In genomic region chr3:58657356-58657755, GRCm38 (mm10) we compare ENCODE assay signal across 8 mouse cellular contexts. TPM values are rescaled to one million over a fixed set of nuclear protein-coding genes. Genes with fewer than 3 reads are reported as not detected.
A peak's percentile ranks its signal among the peaks of the same experiment; 100 is the strongest.
DNase-seq lines count a peak whose midpoint lies in the region; ATAC-seq and TF ChIP-seq lines count a peak whose summit lies in the region.

No protein-coding gene starts in this region.

- DNase-seq in forebrain, postnatal 0 days: peak; percentile 12
- peak; percentile 15 to 46 for DNase-seq in urinary bladder, postnatal 36 days (ENCODE audit: low spot score in 2 of 2)
- DNase-seq in urinary bladder, adult 2 months (ENCODE audit: low spot score): no peak
- peak; percentile 65 for DNase-seq in gastrocnemius, postnatal 10 days
- peak; percentile 59 for DNase-seq in lung, postnatal 0 days (ENCODE audit: low spot score)
- peak; percentile 67 to 85 for DNase-seq in spleen, postnatal 4 days (ENCODE audit: low spot score in 2 of 2)
- no peak for DNase-seq in layer of hippocampus, adult 8-10 months (ENCODE audit: low spot score in 2 of 2)

- ATAC-seq in forebrain, postnatal 0 days: no peak
- ATAC-seq in forebrain, embryonic 15.5 days (replicated peaks): no peak
- ATAC-seq in lung, postnatal 0 days: no peak

- no peaks in the 10 kb centered on the region for H3K27me3 ChIP-seq in forebrain, postnatal 0 days (ENCODE audit: insufficient read depth, low read length)
- H3K27me3 ChIP-seq in forebrain, embryonic 15.5 days: no peaks in the 10 kb centered on the region
- no peaks in the 10 kb centered on the region for H3K27me3 ChIP-seq in lung, postnatal 0 days (replicated peaks; ENCODE audit: insufficient read depth, low read length)

- H3K36me3 ChIP-seq in forebrain, postnatal 0 days (ENCODE audit: insufficient read depth): no peaks in the 10 kb centered on the region
- H3K36me3 ChIP-seq in forebrain, embryonic 15.5 days: no peaks in the 10 kb centered on the region
- no peaks in the 10 kb centered on the region for H3K36me3 ChIP-seq in lung, postnatal 0 days (ENCODE audit: insufficient read depth, low read length)

- no peak for TF ChIP-seq EP300 in lung, postnatal 0 days (IDR thresholded peaks at IDR 0.05)

- no peak; the same call in 1 of the 2 replicates for TF ChIP-seq CTCF in forebrain, postnatal 0 days (IDR thresholded peaks at IDR 0.05; ENCODE audit: low read depth)
- TF ChIP-seq CTCF in lung, postnatal 0 days (IDR thresholded peaks at IDR 0.05): peak; percentile 64

- WGBS in forebrain, postnatal 0 days: 36% methylated on average over 2 of the region's 2 CpGs
- WGBS in forebrain, embryonic 15.5 days: 39% methylated on average over 2 of the region's 2 CpGs
- WGBS in lung, postnatal 0 days: 23% methylated on average over 2 of the region's 2 CpGs

- no peak overlapping the region for H3K4me3 ChIP-seq in forebrain, postnatal 0 days (ENCODE audit: low read depth, low read length)
- H3K4me3 ChIP-seq in forebrain, embryonic 15.5 days: no peak overlapping the region
- no peak overlapping the region for H3K4me3 ChIP-seq in lung, postnatal 0 days (ENCODE audit: low read depth, low read length)

- no peak overlapping the region for H3K9ac ChIP-seq in forebrain, postnatal 0 days
- no peak overlapping the region for H3K9ac ChIP-seq in forebrain, embryonic 15.5 days (replicated peaks)
- H3K9ac ChIP-seq in lung, postnatal 0 days (replicated peaks; ENCODE audit: low read depth): no peak overlapping the region

- no peaks in the 10 kb centered on the region for H3K4me1 ChIP-seq in forebrain, postnatal 0 days (ENCODE audit: insufficient read depth)
- no peaks in the 10 kb centered on the region for H3K4me1 ChIP-seq in forebrain, embryonic 15.5 days
- no peaks in the 10 kb centered on the region for H3K4me1 ChIP-seq in lung, postnatal 0 days (ENCODE audit: insufficient read depth, low read depth, low read length)

- no peaks in the 10 kb centered on the region for H3K9me3 ChIP-seq in forebrain, postnatal 0 days (ENCODE audit: low read length)
- H3K9me3 ChIP-seq in forebrain, embryonic 15.5 days: no peaks in the 10 kb centered on the region
- H3K9me3 ChIP-seq in lung, postnatal 0 days (ENCODE audit: low read length): no peaks in the 10 kb centered on the region

- no peak overlapping the region for H3K4me2 ChIP-seq in forebrain, postnatal 0 days (ENCODE audit: low read depth)
- no peak overlapping the region for H3K4me2 ChIP-seq in forebrain, embryonic 15.5 days (replicated peaks)
- no peak overlapping the region for H3K4me2 ChIP-seq in lung, postnatal 0 days (replicated peaks; ENCODE audit: low read depth, low read length)

- H3K27ac ChIP-seq in forebrain, postnatal 0 days (ENCODE audit: low read depth, low read length): no peak overlapping the region
- no peak overlapping the region for H3K27ac ChIP-seq in forebrain, embryonic 15.5 days (replicated peaks)
- H3K27ac ChIP-seq in lung, postnatal 0 days (ENCODE audit: low read length): no peak overlapping the region

RNA-seq across cellular contexts. Expression of gene Erich6, which starts 20.3 kb away (rescaled TPM):
- 0.29 and 0.92 TPM in 2 replicates for total RNA-seq in forebrain, postnatal 0 days (2014; rRNA removed)
- 0.33 and 0.45 TPM in 2 replicates for polyA plus RNA-seq in forebrain, postnatal 0 days (2015; fragmentation: Nextera tagmentation; extraction: Ambion mirVana)
- polyA plus RNA-seq in forebrain, embryonic 15.5 days (2015; fragmentation: Nextera tagmentation; extraction: Ambion mirVana): 0.08 and 0.10 TPM in 2 replicates
- polyA plus RNA-seq in urinary bladder, adult 2 months (2012; rRNA removed): 0.09 and 0.12 TPM in 2 replicates
- total RNA-seq in gastrocnemius, postnatal 10 days (2021): under 1 TPM in 1 of 2 experiments, not detected in 1; 0.23 TPM
- polyA plus RNA-seq in lung, postnatal 0 days (2015; fragmentation: Nextera tagmentation; extraction: Ambion mirVana): 0.06 TPM in 1 of 2 replicates, not detected in the other
- total RNA-seq in layer of hippocampus, adult 8-10 months (2022): 1 to 10 TPM in 2 of 4 experiments, under 1 TPM in 2; 0.69 to 2.2 (median 1.0) TPM

RNA-seq across cellular contexts. Expression of gene Siah2, which starts 34.8 kb away (rescaled TPM):
- total RNA-seq in forebrain, postnatal 0 days (2014; rRNA removed): 22.1 and 25.2 TPM in 2 replicates
- polyA plus RNA-seq in forebrain, postnatal 0 days (2015; fragmentation: Nextera tagmentation; extraction: Ambion mirVana): 11.2 and 13.6 TPM in 2 replicates
- 7.0 and 8.1 TPM in 2 replicates for polyA plus RNA-seq in forebrain, embryonic 15.5 days (2015; fragmentation: Nextera tagmentation; extraction: Ambion mirVana)
- 9.6 and 9.9 TPM in 2 replicates for polyA plus RNA-seq in urinary bladder, adult 2 months (2012; rRNA removed)
- total RNA-seq in gastrocnemius, postnatal 10 days (2021): 10 to 100 TPM; 10.1 to 12.7 TPM
- 3.9 and 4.1 TPM in 2 replicates for polyA plus RNA-seq in lung, postnatal 0 days (2015; fragmentation: Nextera tagmentation; extraction: Ambion mirVana)
- total RNA-seq in layer of hippocampus, adult 8-10 months (2022): 10 to 100 TPM; 13.7 to 18.5 (median 14.6) TPM

Comparison
In these comparisons a context has a peak if more than half of its experiments do, and no peak if none do; other contexts are left out.
1. DNase-seq: peak in forebrain, postnatal 0 days (single experiment), urinary bladder, postnatal 36 days (2 of 2), gastrocnemius, postnatal 10 days (single experiment), lung, postnatal 0 days (single experiment) and spleen, postnatal 4 days (2 of 2); none in urinary bladder, adult 2 months (single experiment) and layer of hippocampus, adult 8-10 months (0 of 2).